Mouse (Mus musculus) E14TG2a.4 (cell line): Measurements from ENCODE around the gene Slc6a18.

Source experiments
- H3K27me3 ChIP-seq: 2 replicates; pipeline ENCODE4 v1.6.1; 2014; ENCODE audit warnings: low read length, control low read depth; ENCODE audit not compliant: insufficient read depth
- H3K36me3 ChIP-seq: 2 replicates; pipeline ENCODE4 v1.6.1; 2014; ENCODE audit warnings: low read length, control low read depth; ENCODE audit not compliant: insufficient read depth
- H3K4me1 ChIP-seq: replicated peaks from 2 replicates; pipeline ENCODE4 v1.6.1; 2014; ENCODE audit warnings: low read depth, low read length, control low read depth
- H3K4me3 ChIP-seq: replicated peaks from 2 replicates; pipeline ENCODE4 v1.5.1; 2014; ENCODE audit warnings: mild to moderate bottlenecking, low read length
- H3K9me3 ChIP-seq: 2 replicates; pipeline ENCODE4 v1.6.1; 2014; ENCODE audit warnings: low read length, control low read depth
- CTCF ChIP-seq: conservative IDR thresholded peaks from 2 replicates; pipeline ENCODE4 v1.5.1; 2014; ENCODE audit warnings: low read length
- NANOG ChIP-seq: IDR thresholded peaks from 2 replicates; pipeline ENCODE4 v1.6.1; 2014; ENCODE audit warnings: borderline replicate concordance, low read length, mixed read lengths
- POU5F1 ChIP-seq: IDR thresholded peaks from 2 replicates; pipeline ENCODE4 v1.6.1; 2014; ENCODE audit warnings: low read length, borderline replicate concordance

The Slc6a18 gene

GRCm38 (mm10) chr13:73631837-73632236 lies 46.0 kb downstream of the Slc6a18 start:
- TF ChIP-seq NANOG (no peak), CTCF (no peak), POU5F1 (no peak)
- no peaks in the 10 kb centered on the region for H3K9me3 ChIP-seq

GRCm38 (mm10) chr13:73628586-73629113 lies 49.2 kb downstream of the Slc6a18 start:
- H3K36me3 ChIP-seq, result peaks cover 35% of the 10 kb centered on the region
- H3K27me3 ChIP-seq, result 0 out of 2 replicates have a peak, but pooled peaks cover 6% of the 10 kb centered on the region
- H3K4me3 ChIP-seq, result peak overlapping the region; percentile 48
- no peaks in the 10 kb centered on the region for H3K9me3 ChIP-seq
- TF ChIP-seq CTCF, result no peak
- TF ChIP-seq POU5F1, result no peak
- TF ChIP-seq NANOG, result no peak
- H3K4me1 ChIP-seq, result peaks cover 60% of the 10 kb centered on the region

More at GRCm38 (mm10) chr13:73631837-73632236, 46.0 kb downstream of the Slc6a18 start:
- 0 out of 2 replicates have a peak, but pooled peaks cover 6% of the 10 kb centered on the region for H3K27me3 ChIP-seq
- no peak overlapping the region for H3K4me3 ChIP-seq
- peaks cover 62% of the 10 kb centered on the region for H3K36me3 ChIP-seq
- H3K4me1 ChIP-seq, result peaks cover 43% of the 10 kb centered on the region

- H3K4me1 ChIP-seq, result peaks cover 60% of the 10 kb centered on the region
- H3K27me3 ChIP-seq, result 0 out of 2 replicates have a peak, but pooled peaks cover 6% of the 10 kb centered on the region
- peak within 1 kb of the TSS; percentile 87 for H3K4me3 ChIP-seq
- H3K36me3 ChIP-seq, result peaks cover 33% of the 10 kb centered on the region
- H3K9me3 ChIP-seq, result no peaks in the 10 kb centered on the region
- no peak; the same call in 1 of the 2 replicates for TF ChIP-seq CTCF
- no peak for TF ChIP-seq POU5F1
- no peak for TF ChIP-seq NANOG
These were observed 50.9 kb downstream of the Slc6a18 start, which contains the start of gene Tert for GRCm38 (mm10) chr13:73626745-73627549. Gene Tert, plus strand, starts transcription at chr13:73626911.

- Histone ChIP-seq H3K36me3 (peaks cover 39% of the 10 kb centered on the region), H3K9me3 (no peaks in the 10 kb centered on the region), H3K4me1 (peaks cover 59% of the 10 kb centered on the region), H3K4me3 (peak overlapping the region; percentile 87), H3K27me3 (0 out of 2 replicates have a peak, but pooled peaks cover 6% of the 10 kb centered on the region)
- TF ChIP-seq CTCF (peak; percentile 57; the same call in 1 of the 2 replicates), POU5F1 (no peak)
These were observed 51.4 kb downstream of the Slc6a18 start for GRCm38 (mm10) chr13:73626410-73626744.

GRCm38 (mm10) chr13:73620637-73621036 lies 57.2 kb downstream of the Slc6a18 start:
- no peaks in the 10 kb centered on the region for H3K9me3 ChIP-seq
- H3K36me3 ChIP-seq, result peaks cover 71% of the 10 kb centered on the region
- TF ChIP-seq CTCF (peak; percentile 37), NANOG (no peak), POU5F1 (no peak)
- H3K27me3 ChIP-seq, result no peaks in the 10 kb centered on the region
- peaks cover 8% of the 10 kb centered on the region for H3K4me1 ChIP-seq
- H3K4me3 ChIP-seq, result no peak overlapping the region

GRCm38 (mm10) chr13:73618406-73618805 lies 59.4 kb downstream of the Slc6a18 start:
- no peak overlapping the region for H3K4me3 ChIP-seq
- TF ChIP-seq CTCF (no peak), NANOG (no peak), POU5F1 (no peak)
- H3K27me3 ChIP-seq, result no peaks in the 10 kb centered on the region
- no peaks in the 10 kb centered on the region for H3K9me3 ChIP-seq
- no peaks in the 10 kb centered on the region for H3K4me1 ChIP-seq
- H3K36me3 ChIP-seq, result peaks cover 93% of the 10 kb centered on the region
